ENCODE assay signal across 1 mouse cellular context in genomic region chr6:127561231-127562020, GRCm38 (mm10).
TF ChIP-seq lines count a peak whose summit lies in the region.

Gene Cracr2a, plus strand, starts transcription at chr6:127561338.

TF ChIP-seq in CH12.LX, 34 proteins besides CTCF, POLR2A, EP300 and RAD21 (continued from another document):
- 0 out of 2 replicates have a peak, but pooled peaks have one; percentile 16 for TF ChIP-seq TCF12 (IDR thresholded peaks at IDR 0.05; ENCODE audit: low read depth, low read length)
- TF ChIP-seq MEF2A (IDR thresholded peaks at IDR 0.05; ENCODE audit: borderline replicate concordance, low read depth, low read length), result no peak
- TF ChIP-seq GABPA (IDR thresholded peaks at IDR 0.05; ENCODE audit: insufficient replicate concordance, low read depth, low read length), result no peak
- TF ChIP-seq SMC3 (IDR thresholded peaks at IDR 0.05; ENCODE audit: low read depth, low read length), result peak; percentile 38
- peak; percentile 91; the same call in 1 of the 2 replicates for TF ChIP-seq MAX (IDR thresholded peaks at IDR 0.05; ENCODE audit: low read length)
- TF ChIP-seq JUN (IDR thresholded peaks at IDR 0.05; ENCODE audit: insufficient read depth, low read depth, low read length), result no peak
- TF ChIP-seq UBTF (IDR thresholded peaks at IDR 0.05; ENCODE audit: low read depth, low read length), result 0 out of 2 replicates have a peak, but pooled peaks have one; percentile 51
- peak; percentile 98 for TF ChIP-seq MYC (IDR thresholded peaks at IDR 0.05; ENCODE audit: low read depth, low read length)
- TF ChIP-seq ZNF384 (IDR thresholded peaks at IDR 0.05; ENCODE audit: low read depth, low read length), result peak; percentile 89
- TF ChIP-seq POLR2AphosphoS2 (IDR thresholded peaks at IDR 0.05; ENCODE audit: low read depth, low read length), result no peak
- peak; percentile 74 for TF ChIP-seq MXI1 (IDR thresholded peaks at IDR 0.05; ENCODE audit: low read depth, low read length)
